Mouse (Mus musculus): ENCODE results near the gene Klc1. TPM values are rescaled to one million over a fixed set of nuclear protein-coding genes. Genes with fewer than 3 reads are reported as not detected.
A peak's percentile ranks its signal among the peaks of the same experiment; 100 is the strongest.

Gene Klc1
- polyA plus RNA-seq, 1 experiment, result 116 TPM

- Histone ChIP-seq H3K79me2 (ENCODE audit: control insufficient read depth, insufficient read depth) (peaks cover 8% of the 10 kb centered on the region), H3K36me3 (ENCODE audit: control insufficient read depth, insufficient read depth) (peaks cover 59% of the 10 kb centered on the region), H3K27me3 (ENCODE audit: control insufficient read depth, insufficient read depth, insufficient read length) (no peaks in the 10 kb centered on the region), H3K4me3 (ENCODE audit: insufficient read depth, poor library complexity, severe bottlenecking) (no peak overlapping the region), H3ac (ENCODE audit: control insufficient read depth, insufficient read length, low read depth) (no peak overlapping the region), H3K79me3 (ENCODE audit: low read depth) (no peaks in the 10 kb centered on the region)
- TF ChIP-seq MAX (IDR thresholded peaks at IDR 0.05) (no peak), CEBPB (IDR thresholded peaks at IDR 0.05; ENCODE audit: low read depth) (no peak)
Measured at GRCm38 (mm10) chr12:111797251-111797650, 38.6 kb downstream of the Klc1 start.

DNA sequence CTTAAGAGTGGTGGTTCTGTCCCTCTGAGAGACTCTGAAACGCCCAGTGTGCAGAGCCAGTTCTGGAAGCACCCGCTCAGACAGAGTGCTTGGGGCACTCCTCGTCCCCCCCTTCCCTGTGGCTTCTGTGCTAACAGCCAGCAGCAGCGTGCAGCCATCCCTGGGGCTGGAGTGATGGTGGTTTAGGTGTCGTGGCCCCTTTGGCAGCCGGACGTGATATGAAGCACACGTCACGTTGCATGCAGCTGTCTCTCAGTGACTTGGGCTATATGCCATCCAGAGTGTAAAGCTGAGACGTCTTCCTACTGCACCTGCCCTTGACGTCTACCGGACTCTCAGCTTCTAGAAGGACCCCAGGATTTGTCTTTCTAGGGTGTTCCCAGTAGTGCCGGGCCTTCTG lies 39.8 kb downstream of the Klc1 start:
- no peak for TF ChIP-seq MAX (IDR thresholded peaks at IDR 0.05)
- Histone ChIP-seq H3K79me2 (ENCODE audit: control insufficient read depth, insufficient read depth) (peaks cover 3% of the 10 kb centered on the region), H3K79me3 (ENCODE audit: low read depth) (no peaks in the 10 kb centered on the region), H3K4me3 (ENCODE audit: insufficient read depth, poor library complexity, severe bottlenecking) (no peak overlapping the region), H3ac (ENCODE audit: control insufficient read depth, insufficient read length, low read depth) (no peak overlapping the region), H3K27me3 (ENCODE audit: control insufficient read depth, insufficient read depth, insufficient read length) (no peaks in the 10 kb centered on the region), H3K36me3 (ENCODE audit: control insufficient read depth, insufficient read depth) (peaks cover 56% of the 10 kb centered on the region)

GRCm38 (mm10) chr12:111800459-111801183 lies 42.0 kb downstream of the Klc1 start:
- TF ChIP-seq FOSL1 (IDR thresholded peaks at IDR 0.05; ENCODE audit: insufficient read depth, low read length, poor library complexity, severe bottlenecking) (no peak), USF1 (IDR thresholded peaks at IDR 0.05; ENCODE audit: low read depth) (no peak)
- H3K79me3 ChIP-seq (ENCODE audit: low read depth), result no peaks in the 10 kb centered on the region
- no peak overlapping the region for H3ac ChIP-seq (ENCODE audit: control insufficient read depth, insufficient read length, low read depth)
- H3K4me3 ChIP-seq (ENCODE audit: insufficient read depth, poor library complexity, severe bottlenecking), result no peak overlapping the region
- no peaks in the 10 kb centered on the region for H3K79me2 ChIP-seq (ENCODE audit: control insufficient read depth, insufficient read depth)
- H3K27me3 ChIP-seq (ENCODE audit: control insufficient read depth, insufficient read depth, insufficient read length), result no peaks in the 10 kb centered on the region
- H3K36me3 ChIP-seq (ENCODE audit: control insufficient read depth, insufficient read depth), result peaks cover 56% of the 10 kb centered on the region

DNA sequence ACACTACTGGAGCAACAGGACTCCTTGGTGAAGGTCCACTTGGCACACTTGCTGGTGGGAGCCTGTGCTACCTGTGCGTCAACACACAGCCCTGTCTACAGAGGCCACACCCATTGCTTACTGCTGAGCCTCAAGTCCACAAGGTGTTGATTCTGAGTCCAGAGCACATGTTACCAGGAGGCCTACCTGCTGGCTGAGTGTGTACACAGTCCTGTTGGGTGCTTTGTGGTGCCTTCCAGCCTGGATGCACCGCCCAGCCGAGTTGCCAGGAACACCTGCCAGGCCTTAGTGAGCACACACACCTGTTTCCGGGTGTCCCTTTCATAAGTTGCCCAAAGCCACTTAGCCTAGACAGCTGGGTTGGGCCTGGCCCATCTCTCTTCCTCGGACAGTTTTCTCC lies 44.9 kb downstream of the Klc1 start:
- no peak for TF ChIP-seq CEBPB (IDR thresholded peaks at IDR 0.05; ENCODE audit: low read depth)
- TF ChIP-seq MYOD1 (IDR thresholded peaks at IDR 0.05; ENCODE audit: control insufficient read depth, insufficient read length, low read depth), result no peak
- TF ChIP-seq FOSL1 (IDR thresholded peaks at IDR 0.05; ENCODE audit: insufficient read depth, low read length, poor library complexity, severe bottlenecking), result no peak
- TF ChIP-seq CTCF (IDR thresholded peaks at IDR 0.05; ENCODE audit: control insufficient read depth, insufficient read depth, insufficient read length), result no peak
- no peak for TF ChIP-seq MYOG (IDR thresholded peaks at IDR 0.05; ENCODE audit: control insufficient read depth, extremely low read depth, insufficient read length)
- no peak for TF ChIP-seq USF1 (IDR thresholded peaks at IDR 0.05; ENCODE audit: low read depth)
- H3K27me3 ChIP-seq (ENCODE audit: control insufficient read depth, insufficient read depth, insufficient read length), result no peaks in the 10 kb centered on the region
- no peak overlapping the region for H3K4me3 ChIP-seq (ENCODE audit: insufficient read depth, poor library complexity, severe bottlenecking)
- no peaks in the 10 kb centered on the region for H3K79me3 ChIP-seq (ENCODE audit: low read depth)
- peaks cover 54% of the 10 kb centered on the region for H3K36me3 ChIP-seq (ENCODE audit: control insufficient read depth, insufficient read depth)
- H3ac ChIP-seq (ENCODE audit: control insufficient read depth, insufficient read length, low read depth), result no peak overlapping the region
- no peaks in the 10 kb centered on the region for H3K79me2 ChIP-seq (ENCODE audit: control insufficient read depth, insufficient read depth)

DNA sequence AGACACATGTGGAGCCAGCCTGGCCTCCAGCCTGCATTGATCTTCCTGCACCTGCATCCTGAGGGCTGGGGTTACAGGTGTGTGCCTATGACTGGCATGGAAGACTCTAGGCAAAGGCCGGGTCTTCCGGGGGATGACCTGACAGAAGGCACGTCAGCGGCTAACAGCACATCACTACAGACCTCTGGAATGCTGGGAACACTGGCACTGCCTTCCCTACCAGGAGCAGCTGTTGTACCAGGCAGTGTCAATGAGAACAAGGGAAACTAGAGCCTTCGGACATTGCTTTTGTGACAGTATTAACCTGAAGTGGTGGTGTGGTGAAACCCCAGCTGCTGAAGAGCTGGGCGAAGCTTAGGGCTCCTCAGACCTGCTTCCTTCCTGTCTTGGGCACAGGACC lies 50.1 kb downstream of the Klc1 start:
- Histone ChIP-seq H3ac (ENCODE audit: control insufficient read depth, insufficient read length, low read depth) (no peak overlapping the region), H3K36me3 (ENCODE audit: control insufficient read depth, insufficient read depth) (peaks cover 20% of the 10 kb centered on the region), H3K27me3 (ENCODE audit: control insufficient read depth, insufficient read depth, insufficient read length) (no peaks in the 10 kb centered on the region), H3K4me3 (ENCODE audit: insufficient read depth, poor library complexity, severe bottlenecking) (no peak overlapping the region), H3K79me2 (ENCODE audit: control insufficient read depth, insufficient read depth) (no peaks in the 10 kb centered on the region), H3K79me3 (ENCODE audit: low read depth) (no peaks in the 10 kb centered on the region)
- TF ChIP-seq MAX (IDR thresholded peaks at IDR 0.05) (no peak), FOSL1 (IDR thresholded peaks at IDR 0.05; ENCODE audit: insufficient read depth, low read length, poor library complexity, severe bottlenecking) (no peak), MYOG (IDR thresholded peaks at IDR 0.05; ENCODE audit: control insufficient read depth, extremely low read depth, insufficient read length) (no peak), MYOD1 (IDR thresholded peaks at IDR 0.05; ENCODE audit: control insufficient read depth, insufficient read length, low read depth) (no peak), CTCF (IDR thresholded peaks at IDR 0.05; ENCODE audit: control insufficient read depth, insufficient read depth, insufficient read length) (no peak), CEBPB (IDR thresholded peaks at IDR 0.05; ENCODE audit: low read depth) (no peak), USF1 (IDR thresholded peaks at IDR 0.05; ENCODE audit: low read depth) (no peak)

DNA sequence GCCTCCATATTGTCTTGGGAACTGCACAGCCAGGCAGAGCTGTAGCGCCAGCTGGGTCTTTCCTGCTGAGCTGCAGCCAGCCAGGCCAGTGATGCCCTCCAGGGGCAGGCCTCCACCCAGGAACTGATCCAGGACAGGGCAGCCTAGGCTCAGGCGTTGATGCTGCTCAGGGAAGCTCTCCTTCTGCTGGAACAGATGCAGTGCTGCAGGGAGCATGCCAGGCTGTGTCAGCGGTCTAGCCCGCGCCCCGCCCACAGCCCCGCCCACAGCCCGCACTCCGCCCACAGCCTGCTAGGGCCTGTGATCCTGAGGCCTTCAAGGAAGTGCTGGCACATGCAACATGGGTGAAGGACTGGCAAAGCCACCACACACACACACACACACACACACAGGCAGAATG lies 51.1 kb downstream of the Klc1 start:
- TF ChIP-seq MYOG (IDR thresholded peaks at IDR 0.05; ENCODE audit: control insufficient read depth, extremely low read depth, insufficient read length) (no peak), MAX (IDR thresholded peaks at IDR 0.05) (no peak), CTCF (IDR thresholded peaks at IDR 0.05; ENCODE audit: control insufficient read depth, insufficient read depth, insufficient read length) (peak; percentile 2)
- Histone ChIP-seq H3K27me3 (ENCODE audit: control insufficient read depth, insufficient read depth, insufficient read length) (no peaks in the 10 kb centered on the region), H3K79me3 (ENCODE audit: low read depth) (no peaks in the 10 kb centered on the region), H3K79me2 (ENCODE audit: control insufficient read depth, insufficient read depth) (peaks cover 6% of the 10 kb centered on the region), H3K4me3 (ENCODE audit: insufficient read depth, poor library complexity, severe bottlenecking) (no peak overlapping the region), H3ac (ENCODE audit: control insufficient read depth, insufficient read length, low read depth) (peak overlapping the region; percentile 23), H3K36me3 (ENCODE audit: control insufficient read depth, insufficient read depth) (peaks cover 11% of the 10 kb centered on the region)
